Mouse (Mus musculus) limb, embryonic 14.5 days (tissue): ENCODE measurements at regions not wholly inside any gene's neighbourhood (a gene's known extent, or its start where the extent isn't known, plus 50 kb on each side); places are given as distances from the start of the nearest gene placed in this dataset.

Experiments
- ATAC-seq: fragments of 200-750 bp; cut with Nextera tagmentation; 2 replicates; pipeline ENCODE4 v1.8.0; 2017; ENCODE audit warnings: low read depth, moderate number of reproducible peaks, moderate TSS enrichment; ENCODE audit not compliant: low FRiP score
- DNase-seq: peaks from one replicate; pipeline ENCODE4 v3.0.0-alpha.2; 2015; ENCODE audit warnings: low spot score
- H3K27ac ChIP-seq: fragments of 300-500 bp; sonication (generic); replicated peaks from 2 replicates; pipeline ENCODE4 v1.5.1; 2014; ENCODE audit warnings: low read depth, mild to moderate bottlenecking, low read length, moderate library complexity, mixed read lengths
- H3K27me3 ChIP-seq: fragments of 300-500 bp; sonication (generic); 2 replicates; pipeline ENCODE4 v1.6.1; 2014; ENCODE audit warnings: low read length, mixed read lengths; ENCODE audit not compliant: control insufficient read depth, insufficient read depth
- H3K36me3 ChIP-seq: fragments of 300-500 bp; sonication (generic); 2 replicates; pipeline ENCODE4 v1.6.1; 2014; ENCODE audit warnings: mild to moderate bottlenecking, low read length, moderate library complexity, mixed read lengths; ENCODE audit not compliant: control insufficient read depth, insufficient read depth
- H3K4me1 ChIP-seq: fragments of 300-500 bp; sonication (generic); 2 replicates; pipeline ENCODE4 v1.6.1; 2014; ENCODE audit warnings: antibody characterized with exemption, low read length, mixed read lengths; ENCODE audit not compliant: control insufficient read depth, insufficient read depth
- H3K4me2 ChIP-seq: fragments of 300-500 bp; sonication (generic); replicated peaks from 2 replicates; pipeline ENCODE4 v1.6.1; 2014; ENCODE audit warnings: low read depth, mild to moderate bottlenecking, low read length, moderate library complexity; ENCODE audit not compliant: severe bottlenecking
- H3K4me3 ChIP-seq: fragments of 300-500 bp; sonication (generic); replicated peaks from 2 replicates; pipeline ENCODE4 v1.5.1; 2014; ENCODE audit warnings: low read length
- H3K9ac ChIP-seq: fragments of 300-500 bp; sonication (generic); 2 replicates; pipeline ENCODE4 v1.6.1; 2014; ENCODE audit warnings: mild to moderate bottlenecking, low read depth, low read length, moderate library complexity; ENCODE audit not compliant: severe bottlenecking
- H3K9me3 ChIP-seq: fragments of 300-500 bp; sonication (generic); 2 replicates; pipeline ENCODE4 v1.6.1; 2016; ENCODE audit warnings: low read length; ENCODE audit not compliant: control insufficient read depth
- POLR2A ChIP-seq: fragments of 200-500 bp; IDR thresholded peaks from 2 replicates; pipeline ENCODE4 v1.8.0; 2012; ENCODE audit warnings: inconsistent platforms, mild to moderate bottlenecking, moderate library complexity, borderline replicate concordance; ENCODE audit not compliant: insufficient read depth, insufficient read length; ENCODE audit errors: extremely low read depth
- WGBS: fragments of 180-500 bp; shearing (Covaris S2); extraction: QIAGEN DNeasy Blood & Tissue Kit; methylation state at CpG from one replicate; pipeline ENCODE4 v1.1.7; 2014; 5-methylcytosine and 5-hydroxymethylcytosine counted together

DNA sequence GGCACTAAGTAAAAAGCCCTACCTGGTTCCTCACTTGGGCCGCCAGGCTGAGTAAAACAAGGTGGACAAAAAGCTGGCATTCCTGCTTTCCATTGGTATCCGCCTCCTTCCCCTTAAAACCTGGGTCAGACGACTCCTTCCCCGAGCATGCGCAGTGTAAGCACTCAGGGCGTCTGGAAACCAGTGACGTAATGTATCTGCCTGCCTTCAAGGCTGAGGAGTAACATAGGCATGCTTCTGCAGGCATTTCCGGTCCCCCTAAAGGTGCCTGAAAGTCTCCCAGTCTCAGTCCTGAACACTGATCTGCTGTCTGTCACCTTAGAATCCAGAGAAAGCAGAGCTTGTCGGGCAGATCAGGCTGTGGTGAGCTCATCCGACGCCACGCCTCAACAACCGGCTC is 140.7 kb downstream of the Cd24a start:
- Histone ChIP-seq H3K4me2 (no peak overlapping the region), H3K4me3 (no peak overlapping the region), H3K4me1 (peaks cover 22% of the 10 kb centered on the region), H3K9ac (no peak overlapping the region), H3K27ac (peak overlapping the region; percentile 63; the same call in 1 of the 2 replicates), H3K36me3 (no peaks in the 10 kb centered on the region), H3K27me3 (no peaks in the 10 kb centered on the region), H3K9me3 (no peaks in the 10 kb centered on the region)
- DNase-seq (peak; percentile 65), ATAC-seq (peak; percentile 9; the same call in 1 of the 2 replicates)
- WGBS, result 37% methylated on average over 13 of the region's 13 CpGs
- TF ChIP-seq POLR2A, result no peak

- peaks cover 27% of the 10 kb centered on the region for H3K4me1 ChIP-seq
- TF ChIP-seq POLR2A, result no peak
- H3K36me3 ChIP-seq, result no peaks in the 10 kb centered on the region
- H3K27me3 ChIP-seq, result no peaks in the 10 kb centered on the region
- H3K27ac ChIP-seq, result no peak overlapping the region
- DNase-seq (no peak), ATAC-seq (no peak)
- no peak overlapping the region for H3K4me2 ChIP-seq
- no peak overlapping the region for H3K9ac ChIP-seq
- no peaks in the 10 kb centered on the region for H3K9me3 ChIP-seq
- no peak overlapping the region for H3K4me3 ChIP-seq
- 71% methylated on average over 4 of the region's 4 CpGs for WGBS
These were observed 143.3 kb downstream of the Cd24a start for GRCm38 (mm10) chr10:43721356-43721755.

DNA sequence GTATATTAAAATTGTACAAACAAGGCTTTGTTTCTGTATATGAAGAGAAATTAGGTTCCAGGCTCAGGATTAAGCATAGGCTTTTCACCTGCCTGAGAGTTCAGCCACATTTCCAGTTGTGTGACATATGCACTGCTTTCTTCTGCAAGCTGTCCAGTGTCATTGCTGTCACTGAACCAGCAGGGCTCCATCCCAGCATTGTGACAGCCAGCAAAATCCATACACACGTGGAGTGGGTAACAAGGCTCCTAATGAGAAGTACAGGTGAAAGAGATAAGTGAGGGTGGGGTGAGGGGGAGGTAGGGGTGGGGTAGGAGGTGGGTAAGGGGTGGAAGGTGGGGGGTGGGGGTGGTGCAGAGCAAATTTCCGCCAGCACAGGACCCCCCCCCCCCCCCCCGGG is 144.1 kb downstream of the Cd24a start:
- DNase-seq (no peak), ATAC-seq (no peak)
- no peak for TF ChIP-seq POLR2A
- WGBS, result 0% methylated on average over 3 of the region's 3 CpGs
- no peaks in the 10 kb centered on the region for H3K9me3 ChIP-seq
- H3K4me3 ChIP-seq, result peak overlapping the region; percentile 34; the same call in 1 of the 2 replicates
- H3K4me1 ChIP-seq, result peaks cover 27% of the 10 kb centered on the region
- peak overlapping the region; percentile 77; the same call in 1 of the 2 replicates for H3K4me2 ChIP-seq
- peak overlapping the region; percentile 87 for H3K27ac ChIP-seq
- no peaks in the 10 kb centered on the region for H3K36me3 ChIP-seq
- no peak overlapping the region for H3K9ac ChIP-seq
- H3K27me3 ChIP-seq, result no peaks in the 10 kb centered on the region

DNA sequence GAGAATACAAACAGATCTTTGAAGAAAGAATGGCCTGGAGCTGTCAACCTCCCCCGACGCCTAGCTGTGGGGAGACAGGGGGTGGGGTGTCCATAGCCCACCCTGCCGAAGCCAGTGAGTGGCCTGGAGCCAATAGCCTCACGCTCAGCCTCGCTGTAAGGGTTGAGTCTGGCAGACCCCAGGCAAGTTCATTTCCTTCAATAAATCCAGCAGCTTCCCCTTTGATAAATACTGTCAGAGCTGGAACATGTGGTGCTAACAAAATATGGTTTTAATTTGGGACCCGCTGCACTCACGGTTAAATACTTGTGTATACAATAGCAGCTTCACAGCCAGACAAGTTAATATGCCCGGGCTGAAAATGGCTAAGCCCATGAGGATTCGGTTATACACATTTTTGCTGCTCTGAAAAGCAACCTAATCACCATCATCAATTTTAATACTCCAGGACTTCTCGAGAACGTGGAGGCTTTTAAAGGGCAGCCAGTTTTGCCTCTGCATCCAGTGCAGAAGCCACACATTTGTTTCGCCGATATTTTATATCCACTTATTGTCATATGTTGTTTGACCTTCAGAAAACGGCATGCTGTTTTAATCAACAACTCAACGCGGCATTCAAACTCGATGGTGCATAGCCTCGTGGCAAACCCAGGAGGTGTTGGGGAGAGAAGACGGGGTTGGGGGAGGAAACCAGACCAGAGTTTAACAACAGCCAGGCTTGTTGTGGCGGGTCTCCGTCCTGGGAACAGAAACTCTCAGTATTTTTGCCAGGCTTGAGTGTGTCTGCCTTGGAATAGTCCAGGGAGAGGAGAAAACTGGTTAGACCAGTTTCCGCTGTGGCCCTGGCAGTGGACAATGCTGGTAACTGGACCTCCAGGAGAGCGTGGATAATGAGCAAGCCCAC is 144.9 kb downstream of the Cd24a start:
- ATAC-seq, result peak; percentile 82
- TF ChIP-seq POLR2A, result no peak
- peak overlapping the region; percentile 87 for H3K27ac ChIP-seq
- H3K27me3 ChIP-seq, result no peaks in the 10 kb centered on the region
- WGBS, result under 1% methylated on average over 23 of the region's 23 CpGs
- no peaks in the 10 kb centered on the region for H3K36me3 ChIP-seq
- H3K4me2 ChIP-seq, result peak overlapping the region; percentile 77
- H3K9me3 ChIP-seq, result no peaks in the 10 kb centered on the region
- H3K4me3 ChIP-seq, result peak overlapping the region; percentile 34
- peaks cover 27% of the 10 kb centered on the region for H3K4me1 ChIP-seq
- peak; percentile 81 for DNase-seq
- H3K9ac ChIP-seq, result peak overlapping the region; percentile 51

GRCm38 (mm10) chr10:43723615-43723937 is 145.5 kb downstream of the Cd24a start:
- Histone ChIP-seq H3K9me3 (no peaks in the 10 kb centered on the region), H3K27me3 (no peaks in the 10 kb centered on the region), H3K27ac (peak overlapping the region; percentile 87), H3K4me1 (peaks cover 26% of the 10 kb centered on the region), H3K9ac (peak overlapping the region; percentile 51), H3K4me2 (peak overlapping the region; percentile 77), H3K36me3 (no peaks in the 10 kb centered on the region), H3K4me3 (peak overlapping the region; percentile 34)
- no peak for TF ChIP-seq POLR2A
- 0 out of 2 replicates have a peak, but pooled peaks have one; percentile 1 for ATAC-seq
- DNase-seq, result peak; percentile 23
- WGBS, result 1% methylated on average over 12 of the region's 12 CpGs

DNA sequence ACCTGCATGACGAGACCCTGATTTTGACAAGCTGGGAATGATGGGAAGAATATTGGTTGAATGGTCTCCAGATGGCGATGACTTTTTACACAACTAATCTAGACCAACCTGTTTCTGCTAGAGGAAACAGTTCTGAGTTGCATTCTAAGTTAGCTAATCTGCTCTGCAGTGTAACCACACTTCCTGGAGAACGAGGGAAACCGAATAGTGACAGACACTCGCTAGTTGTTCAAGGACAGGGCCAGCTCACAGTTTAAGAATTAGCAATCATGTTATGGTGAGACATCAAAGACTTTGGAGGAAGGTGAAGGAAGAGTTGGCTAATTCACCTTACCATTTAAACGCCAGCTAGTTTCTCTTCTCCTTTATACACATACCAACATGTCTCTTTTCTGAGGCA is 149.7 kb downstream of the Cd24a start:
- Histone ChIP-seq H3K27me3 (no peaks in the 10 kb centered on the region), H3K4me3 (no peak overlapping the region), H3K4me2 (no peak overlapping the region), H3K9me3 (no peaks in the 10 kb centered on the region), H3K36me3 (no peaks in the 10 kb centered on the region), H3K27ac (no peak overlapping the region), H3K4me1 (peaks cover 11% of the 10 kb centered on the region), H3K9ac (no peak overlapping the region)
- ATAC-seq (no peak), DNase-seq (no peak)
- 59% methylated on average over 6 of the region's 6 CpGs for WGBS
- no peak for TF ChIP-seq POLR2A
